Mouse (Mus musculus): ENCODE measurements around the gene Rap1gap. TPM values are rescaled to one million over a fixed set of nuclear protein-coding genes. Genes with fewer than 3 reads are reported as not detected.

Rap1gap gene
- polyA plus RNA-seq, 3 experiments from 2014 or later = 0.45 to 2.3 (median 1.9) TPM

DNA sequence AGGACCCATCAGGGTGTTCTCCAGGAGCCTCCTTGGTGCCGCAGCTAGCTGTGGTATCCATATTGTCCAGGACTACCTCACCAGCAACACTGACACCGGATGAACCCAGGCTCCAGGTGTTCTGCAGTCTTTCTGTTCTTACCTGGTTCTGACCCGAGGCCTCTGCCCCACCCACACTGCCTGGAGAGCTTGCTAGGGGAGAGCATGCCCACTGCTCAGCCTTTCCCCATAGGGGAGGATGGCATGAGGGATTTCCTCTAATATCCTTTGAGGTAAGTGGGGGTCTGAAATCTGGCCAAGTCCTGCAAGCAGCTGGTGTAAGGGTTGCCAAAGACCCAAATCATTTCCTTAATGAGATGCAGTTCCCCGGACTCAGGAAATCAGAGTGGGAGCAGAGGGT lies 1.0 kb upstream of the Rap1gap start:
- ATAC-seq = no peak

DNA sequence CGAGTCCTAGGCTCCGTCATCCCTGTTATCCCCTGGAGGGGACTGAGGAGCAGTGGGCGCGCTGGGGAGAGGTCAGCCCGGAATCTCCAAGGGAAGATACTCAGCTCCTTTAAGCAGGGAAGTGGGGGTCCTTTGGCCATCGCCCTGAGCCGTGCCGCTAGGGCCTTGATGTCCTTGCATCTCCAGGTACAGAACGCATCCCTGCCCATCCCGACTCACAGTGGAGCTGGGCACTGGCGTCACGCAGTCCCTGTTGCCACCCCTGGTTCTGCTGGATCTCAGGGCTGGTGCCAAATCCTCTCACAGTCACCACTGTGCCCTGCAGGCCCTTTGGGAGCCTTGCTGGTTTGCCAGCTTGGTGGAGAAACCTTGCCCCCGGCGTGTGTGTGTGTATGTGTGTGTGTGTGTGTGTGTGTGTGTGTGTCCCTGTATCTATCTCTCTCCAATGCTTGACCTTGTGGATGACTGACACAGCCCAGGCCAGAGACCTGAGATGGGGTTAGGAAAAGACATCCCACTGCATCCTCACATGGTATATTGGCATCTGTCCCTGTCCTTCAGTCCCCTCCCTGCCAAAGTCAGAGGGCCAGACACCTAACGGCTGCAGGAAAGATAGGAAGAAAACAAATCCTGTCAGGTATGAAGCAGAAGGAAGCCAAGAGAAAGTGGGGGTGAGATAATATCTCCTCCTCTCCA lies 602 bp downstream of the Rap1gap start:
- ATAC-seq = no peak

DNA sequence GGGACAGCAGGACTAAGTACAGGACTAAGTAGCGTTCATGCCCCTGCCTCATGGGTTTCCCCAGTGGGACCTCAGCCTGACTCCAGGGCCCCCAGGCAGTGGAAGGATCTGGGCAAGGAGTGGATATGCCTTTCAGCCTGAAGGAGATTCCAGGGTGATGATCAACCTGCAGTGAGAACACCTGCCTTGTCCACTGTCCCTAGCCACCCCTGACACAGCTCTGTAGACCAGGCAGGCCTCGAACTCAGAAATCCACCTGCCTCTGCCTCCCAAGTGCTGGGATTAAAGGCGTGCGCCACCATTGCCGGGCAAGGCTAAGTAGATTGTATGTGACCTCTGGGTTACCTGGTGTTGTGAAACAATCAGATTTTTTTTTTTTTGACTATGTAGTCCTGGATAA lies 1.3 kb downstream of the Rap1gap start:
- ATAC-seq = no peak

DNA sequence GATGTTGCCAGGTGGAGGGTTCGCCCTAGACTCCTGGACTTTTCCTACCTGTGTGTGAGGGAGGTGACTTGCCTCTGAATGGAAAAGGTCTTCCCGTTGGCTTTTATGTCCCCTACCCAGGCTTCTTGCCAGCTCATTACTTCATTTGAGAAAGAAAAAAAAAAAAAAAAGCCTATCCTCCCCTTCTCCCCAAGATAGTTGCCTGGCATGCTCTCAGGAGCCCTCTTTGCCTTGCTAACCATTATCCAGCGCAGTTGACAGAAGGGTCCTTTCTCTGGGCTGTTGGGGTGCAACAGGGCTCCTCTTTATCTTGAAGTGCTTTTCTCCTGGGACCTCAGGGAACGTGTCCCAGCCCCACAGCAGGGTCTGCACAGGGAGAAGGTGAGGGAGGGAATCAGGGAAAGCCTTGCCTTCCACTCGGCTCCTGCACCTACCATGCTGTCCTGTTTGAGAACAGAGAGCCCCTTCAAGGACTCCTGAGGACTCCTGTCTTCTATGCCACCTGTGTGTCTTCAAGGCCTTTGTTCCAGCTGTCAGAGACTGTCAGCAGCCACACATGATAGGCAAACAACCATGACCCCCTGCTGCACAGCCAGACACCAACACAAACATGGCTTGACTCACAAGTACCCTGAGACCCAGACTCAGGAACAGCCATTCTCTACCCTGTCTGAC lies 1.9 kb downstream of the Rap1gap start:
- no peak for ATAC-seq

DNA sequence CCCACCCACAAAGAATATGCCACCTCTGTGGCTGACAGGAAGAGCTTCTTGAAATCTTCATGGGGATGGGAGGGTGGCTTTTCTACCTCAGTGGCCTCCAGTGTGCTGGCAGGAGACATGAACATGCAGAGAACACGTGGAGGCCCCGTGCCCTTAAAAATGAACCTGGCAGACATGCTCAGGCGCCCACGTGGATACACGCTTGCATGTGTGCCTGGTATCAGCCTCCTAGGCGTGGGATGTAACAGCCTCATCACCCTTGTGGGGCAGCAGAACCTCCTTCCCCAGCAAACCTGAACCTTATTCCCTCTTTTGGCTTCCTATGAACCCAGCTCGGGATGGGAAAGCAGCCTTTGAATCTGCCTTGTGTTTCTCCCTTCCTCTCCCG lies 2.4 kb downstream of the Rap1gap start:
- ATAC-seq = no peak

DNA sequence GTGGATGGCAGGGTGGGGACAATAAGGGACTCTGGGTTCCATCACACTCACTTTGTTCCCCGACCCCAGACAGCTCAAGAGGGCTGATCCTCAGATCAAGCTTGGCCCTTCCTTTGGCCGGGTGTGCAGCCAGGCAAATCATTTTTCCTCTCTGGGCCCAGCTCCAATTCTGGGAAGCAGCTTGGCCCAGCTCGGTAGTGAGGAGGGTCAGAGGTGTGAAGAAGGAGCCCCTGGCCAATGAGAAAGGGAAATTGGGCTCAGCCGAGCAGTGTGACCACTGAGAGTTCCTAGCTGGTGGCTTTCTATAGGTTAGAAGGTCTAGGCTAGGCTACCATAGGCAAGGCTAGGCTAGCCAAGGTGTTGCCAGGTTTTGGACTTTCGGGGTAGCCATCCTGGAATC lies 3.2 kb downstream of the Rap1gap start:
- no peak for ATAC-seq

DNA sequence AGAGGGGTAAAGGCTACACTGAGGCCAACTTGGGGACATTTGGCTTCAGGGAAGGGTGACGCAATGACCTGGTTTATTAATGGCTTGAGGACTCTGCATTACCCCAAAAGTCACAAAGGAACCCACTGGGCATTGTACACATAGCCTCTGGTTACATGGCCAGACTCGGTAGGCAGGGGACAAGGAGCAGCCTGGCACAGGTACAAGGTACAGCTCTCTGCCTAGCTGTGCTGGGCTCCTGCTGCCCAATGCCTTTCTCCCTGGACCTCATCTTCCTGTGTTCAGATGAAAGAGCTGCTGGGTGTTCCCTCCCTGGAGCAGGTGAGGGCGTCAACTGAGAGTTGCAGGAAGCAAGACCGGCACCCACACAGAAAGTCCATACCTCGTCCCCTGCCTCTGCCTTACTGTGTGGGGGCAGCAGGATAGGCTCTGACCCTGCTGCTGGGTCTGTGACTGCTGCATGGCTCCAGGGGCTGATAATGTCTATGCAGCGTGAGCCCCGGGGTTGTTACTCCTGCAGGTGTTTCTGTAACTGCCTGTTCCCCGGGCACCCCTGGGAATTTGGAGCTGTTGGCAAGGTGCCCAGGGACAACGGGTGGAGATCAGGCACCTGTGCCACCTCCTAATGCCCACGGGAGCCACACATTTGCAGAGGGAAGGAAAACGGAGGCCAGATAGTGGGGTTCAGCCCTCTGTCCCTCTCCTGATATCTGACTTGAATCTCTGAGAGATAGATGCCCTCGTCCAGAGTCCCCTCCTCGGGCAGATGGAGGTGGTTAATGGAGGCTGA lies 7.4 kb downstream of the Rap1gap start:
- no peak for ATAC-seq

DNA sequence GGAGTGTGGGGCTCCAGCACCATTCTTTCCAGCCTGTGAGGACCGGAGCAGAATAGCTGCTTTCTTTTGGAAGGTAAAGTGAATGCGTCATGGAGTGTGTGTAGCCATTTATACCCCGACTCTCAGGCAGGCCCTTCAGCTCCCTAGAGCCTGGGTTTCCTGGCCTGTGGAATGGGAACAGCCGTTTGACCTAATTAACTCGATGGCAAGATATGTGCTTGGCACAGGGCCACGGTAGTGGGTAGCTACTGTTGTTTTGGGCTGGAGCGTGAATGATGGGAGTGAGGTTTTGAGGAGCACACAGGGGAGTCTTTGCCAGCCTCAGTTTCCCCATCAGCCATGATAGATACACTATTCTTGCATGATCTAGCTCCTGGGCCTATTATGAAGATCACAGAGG lies 11.0 kb downstream of the Rap1gap start:
- ATAC-seq = no peak

DNA sequence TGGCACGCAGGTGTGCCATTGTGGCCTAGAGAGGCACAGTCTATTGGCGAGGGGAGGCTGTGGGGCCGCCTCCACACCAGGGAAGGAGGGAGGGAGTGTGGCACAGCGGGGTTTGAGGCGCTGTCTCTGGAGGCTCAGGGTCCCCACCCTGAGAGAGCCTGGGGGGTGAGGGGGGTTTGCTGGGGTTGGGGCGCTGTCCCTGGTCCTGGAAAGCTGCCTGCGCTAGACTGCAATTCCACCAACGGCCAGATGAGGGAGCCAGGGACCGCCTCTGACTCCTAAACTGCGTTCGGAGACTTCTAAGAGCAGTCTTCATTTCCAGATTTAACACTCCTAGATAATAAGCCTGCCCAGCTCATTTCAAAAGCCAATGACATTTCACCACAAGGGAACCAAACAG lies 11.5 kb downstream of the Rap1gap start:
- ATAC-seq = peak; percentile 21

DNA sequence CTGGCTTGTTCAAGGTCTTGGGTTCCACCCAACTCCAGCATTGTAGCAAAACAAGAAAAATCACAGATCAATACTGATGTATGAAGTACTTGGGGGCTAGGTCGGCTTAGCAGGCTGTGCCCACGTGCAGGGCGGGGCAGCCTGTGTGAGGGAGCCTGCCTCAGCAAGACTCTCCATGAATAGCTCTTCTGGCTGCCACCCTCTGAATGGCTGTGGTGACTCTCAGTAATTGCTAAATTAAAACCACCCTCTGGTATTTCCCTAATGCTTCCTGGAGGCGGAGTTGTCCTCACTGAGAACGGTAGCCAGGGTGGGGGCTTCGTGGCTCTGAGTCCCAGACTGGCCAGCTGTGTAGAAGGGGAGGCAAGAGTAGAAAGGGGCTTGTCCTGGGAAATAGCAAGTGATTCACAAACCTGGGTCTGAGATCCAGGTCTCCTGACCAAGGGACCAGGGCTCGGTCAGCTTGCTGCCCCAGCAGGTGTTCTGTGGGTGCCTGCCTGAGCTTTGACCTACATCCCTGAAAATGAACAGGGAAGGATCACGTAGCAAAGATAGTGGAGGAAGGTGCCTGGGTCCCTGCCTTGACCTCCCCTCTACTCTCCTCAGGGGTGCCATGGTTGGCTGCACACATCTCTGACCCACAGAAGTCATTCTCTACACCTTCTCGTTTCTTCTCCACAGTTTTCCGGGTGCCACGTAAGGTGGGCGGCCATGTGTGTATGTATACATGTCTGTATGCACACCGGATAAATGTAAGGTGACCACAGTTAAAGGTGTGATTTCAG lies 12.4 kb downstream of the Rap1gap start:
- no peak for ATAC-seq

DNA sequence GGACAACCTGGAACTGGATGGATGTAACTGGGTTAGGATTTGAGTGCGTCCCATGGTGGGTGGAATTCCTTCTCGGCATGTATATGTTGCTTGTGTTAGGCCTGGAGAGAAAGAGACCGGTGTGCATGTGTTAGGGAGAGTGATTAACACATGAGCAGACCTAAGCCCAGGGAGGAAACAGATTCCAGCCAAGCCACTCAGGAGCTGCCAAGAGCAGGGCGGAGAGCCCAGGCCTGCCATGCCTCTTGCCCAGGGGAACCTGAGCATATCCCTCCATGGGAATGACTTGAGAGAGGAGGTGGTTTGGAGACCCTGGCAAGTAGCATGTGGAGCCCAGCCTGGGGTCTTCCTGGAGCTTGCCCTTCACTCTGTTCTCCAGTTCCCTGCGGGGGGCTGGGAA lies 13.4 kb downstream of the Rap1gap start:
- ATAC-seq = no peak

DNA sequence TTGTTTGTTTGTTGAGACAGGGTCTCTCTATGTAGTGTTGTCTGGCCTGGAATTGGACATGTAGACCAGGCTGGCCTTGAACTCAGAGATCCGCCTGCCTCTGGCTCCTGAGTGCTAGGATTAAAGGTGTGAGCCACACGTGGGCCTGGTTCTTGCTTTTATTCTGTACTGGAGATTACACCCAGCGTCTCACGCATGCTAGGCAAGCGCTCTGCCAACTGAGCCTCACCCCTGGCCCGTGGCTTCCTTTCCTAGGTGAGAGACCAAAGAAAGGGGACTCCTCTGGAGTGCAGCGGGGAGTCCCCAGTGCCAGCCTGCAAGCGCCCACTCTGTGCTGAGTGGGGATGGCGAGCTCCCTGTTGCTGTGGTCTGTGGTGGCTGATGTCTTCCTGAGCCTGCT lies 14.0 kb downstream of the Rap1gap start:
- ATAC-seq = no peak

DNA sequence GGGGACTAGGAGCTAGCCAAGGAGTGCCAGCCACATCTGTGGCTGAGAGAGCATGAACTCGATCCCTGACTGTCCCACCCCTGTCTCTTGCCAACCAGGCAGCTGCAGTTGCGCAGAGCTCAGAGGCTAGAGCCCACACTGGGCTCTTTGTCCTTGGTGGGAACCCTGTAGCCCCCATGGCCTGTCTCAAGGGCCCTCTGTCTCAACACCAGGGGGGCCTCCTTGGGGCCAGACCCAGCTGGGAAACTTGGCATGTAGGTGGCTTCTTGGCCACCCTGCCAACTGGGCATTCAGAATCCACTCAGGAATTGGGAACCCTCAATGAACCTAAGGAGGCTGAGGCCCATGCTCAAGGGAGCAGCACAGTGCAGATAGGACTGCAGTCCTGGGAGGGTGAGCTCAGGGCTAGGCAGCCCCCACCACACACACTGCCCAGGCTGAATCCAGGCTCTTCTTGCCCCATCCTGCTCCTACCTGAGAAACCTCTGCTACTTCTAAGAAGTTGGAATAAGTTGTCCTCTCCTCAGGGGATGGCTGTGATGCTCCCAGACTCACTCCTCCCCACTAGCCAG lies 15.5 kb downstream of the Rap1gap start:
- ATAC-seq = no peak

DNA sequence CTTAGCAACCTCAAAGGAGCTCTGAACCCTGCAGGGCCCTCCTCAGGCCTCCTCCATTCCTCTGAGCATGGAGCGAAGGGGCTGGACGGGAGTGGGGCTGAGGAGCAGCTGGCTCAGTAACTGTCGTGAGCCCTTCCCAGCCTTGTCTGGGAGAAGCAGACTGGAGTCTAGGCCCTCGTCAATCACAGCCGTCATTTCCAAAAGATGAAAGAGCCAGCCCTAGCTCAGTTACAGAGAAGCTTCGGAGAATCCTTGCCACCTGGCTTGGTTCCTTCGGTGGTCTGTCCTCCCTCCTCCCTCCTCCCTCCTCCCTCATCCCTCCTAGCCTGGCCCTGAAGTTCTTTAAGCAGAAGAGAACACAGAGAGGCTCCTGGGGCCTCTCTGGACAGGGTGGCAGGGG lies 16.2 kb downstream of the Rap1gap start:
- ATAC-seq = no peak

DNA sequence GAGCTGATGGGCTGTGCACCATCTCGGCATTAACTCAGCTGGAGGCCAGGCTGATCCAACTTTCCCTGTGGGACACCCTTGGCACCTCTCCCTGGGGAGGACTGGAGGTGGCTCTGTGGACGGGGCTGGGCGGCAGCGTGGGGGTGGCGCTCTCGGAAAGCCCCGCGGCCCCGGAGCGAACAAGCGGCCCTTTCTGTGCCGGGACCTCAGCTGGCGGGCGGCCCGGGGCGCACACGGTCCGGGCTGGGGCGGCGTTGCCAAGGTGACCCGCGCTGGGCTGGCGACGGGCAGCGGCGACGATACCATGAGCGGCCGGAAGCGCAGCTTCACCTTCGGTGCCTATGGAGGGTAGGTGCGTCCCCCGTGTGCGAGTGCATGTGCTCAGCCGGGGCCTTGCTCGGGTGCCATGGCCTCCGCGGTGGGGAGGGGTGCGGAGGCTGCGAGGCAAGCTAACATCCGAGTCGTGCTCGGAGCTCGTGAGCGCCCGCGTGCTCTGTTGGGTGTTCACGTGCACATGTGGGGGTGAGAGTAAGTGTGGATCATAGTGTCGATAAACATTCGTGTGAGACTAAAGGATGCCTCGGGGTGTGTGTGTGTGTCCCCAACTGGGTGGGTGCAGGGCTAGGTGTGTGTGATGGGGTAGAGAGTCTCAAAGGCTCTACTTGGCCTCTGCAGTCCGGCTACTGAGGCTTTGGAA lies 17.0 kb downstream of the Rap1gap start:
- ATAC-seq = no peak

DNA sequence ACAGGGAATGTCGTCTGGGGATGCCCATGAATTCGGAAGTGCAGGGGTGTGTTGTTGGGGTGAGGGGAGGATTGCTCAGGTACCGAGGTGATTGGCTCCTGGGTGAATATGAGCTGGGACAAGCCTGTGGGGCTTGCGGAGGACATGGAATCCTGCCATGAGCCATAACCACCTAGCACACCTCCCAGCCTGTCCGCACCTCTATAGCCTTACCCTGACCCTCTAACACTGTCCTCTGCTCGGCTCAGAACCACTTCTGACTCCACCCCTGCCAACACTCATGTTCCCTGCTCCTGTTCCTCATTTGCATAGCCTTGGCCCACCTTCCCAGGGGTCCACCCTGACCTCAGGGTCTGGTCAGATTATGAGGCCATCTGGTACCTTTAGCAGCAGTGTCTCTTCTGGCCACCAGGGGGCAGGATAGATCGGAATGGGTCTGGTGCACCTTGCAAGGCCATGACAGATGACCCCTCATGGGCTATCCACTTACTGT lies 18.5 kb downstream of the Rap1gap start:
- ATAC-seq = no peak

DNA sequence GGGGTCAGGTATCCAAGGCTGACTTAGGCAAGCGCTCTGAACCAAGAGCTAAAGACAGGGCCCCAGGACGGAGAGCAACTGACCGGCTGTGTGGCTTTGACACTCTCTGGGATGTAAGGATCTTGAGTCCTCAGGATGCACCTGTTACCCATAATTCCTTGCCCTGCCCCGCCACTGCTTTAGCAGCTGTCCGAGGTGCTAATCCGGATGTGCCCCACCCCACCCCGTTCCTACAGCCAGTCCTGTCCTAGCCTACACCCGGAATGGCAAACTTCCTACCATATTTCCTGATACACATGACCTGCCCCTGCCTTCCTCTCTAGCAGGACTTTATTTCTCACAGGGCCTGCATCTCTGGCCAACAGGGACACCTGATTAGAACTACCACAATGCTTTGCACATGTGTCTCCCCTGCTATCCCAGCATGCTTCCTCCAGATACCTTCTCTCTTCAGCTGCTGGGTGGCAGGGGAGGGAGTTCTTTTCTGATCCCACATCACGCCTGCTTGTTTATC lies 20.4 kb downstream of the Rap1gap start:
- no peak for ATAC-seq

DNA sequence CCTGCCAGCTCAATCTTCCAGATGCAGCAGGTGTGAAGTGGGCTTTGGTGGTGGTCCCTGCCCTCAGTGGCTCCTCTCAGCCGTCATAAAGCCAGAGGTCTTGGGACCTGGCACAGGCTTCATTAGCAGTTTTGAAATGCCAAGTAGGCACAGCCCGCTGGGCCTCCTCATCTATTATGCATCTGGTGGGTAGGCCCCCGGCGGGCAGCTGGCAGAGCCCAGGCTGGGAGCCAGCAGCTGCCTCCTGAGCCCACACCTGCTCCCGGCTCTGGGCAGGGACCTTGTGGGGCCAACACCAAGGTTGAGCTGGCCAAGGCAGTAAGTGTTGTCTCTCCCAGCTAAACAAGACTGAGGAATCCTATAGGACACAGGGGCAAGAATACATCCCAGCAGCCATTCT lies 21.8 kb downstream of the Rap1gap start:
- no peak for ATAC-seq

DNA sequence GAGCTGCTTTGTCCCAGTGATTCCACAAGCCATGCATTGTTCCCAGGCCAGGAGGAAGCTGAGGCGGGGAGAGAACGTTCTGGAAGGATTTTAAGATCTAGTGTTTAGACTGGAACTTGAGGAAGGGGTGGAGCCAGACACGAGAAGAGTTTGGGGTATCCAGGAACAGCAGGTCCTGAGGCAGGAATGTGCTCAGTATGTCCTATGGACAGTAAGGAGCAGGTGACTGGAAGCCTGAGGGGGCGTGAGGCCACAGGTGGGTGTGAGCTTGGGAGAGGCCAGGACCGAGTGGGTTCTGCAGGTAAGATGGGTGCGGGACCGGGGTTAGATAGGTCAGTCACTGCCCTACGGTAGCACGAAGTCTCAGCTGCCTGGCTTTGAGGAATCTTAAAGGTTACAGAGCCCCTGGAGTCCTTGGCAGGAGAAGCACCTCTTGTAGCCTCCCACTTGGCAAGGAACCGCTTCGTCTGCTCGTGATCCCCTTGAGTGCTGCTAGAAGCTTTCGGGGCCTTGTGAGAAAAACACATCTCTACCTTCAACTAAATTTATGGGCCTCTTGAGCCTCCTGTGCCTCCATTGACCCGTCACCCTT lies 22.8 kb downstream of the Rap1gap start:
- ATAC-seq = no peak

DNA sequence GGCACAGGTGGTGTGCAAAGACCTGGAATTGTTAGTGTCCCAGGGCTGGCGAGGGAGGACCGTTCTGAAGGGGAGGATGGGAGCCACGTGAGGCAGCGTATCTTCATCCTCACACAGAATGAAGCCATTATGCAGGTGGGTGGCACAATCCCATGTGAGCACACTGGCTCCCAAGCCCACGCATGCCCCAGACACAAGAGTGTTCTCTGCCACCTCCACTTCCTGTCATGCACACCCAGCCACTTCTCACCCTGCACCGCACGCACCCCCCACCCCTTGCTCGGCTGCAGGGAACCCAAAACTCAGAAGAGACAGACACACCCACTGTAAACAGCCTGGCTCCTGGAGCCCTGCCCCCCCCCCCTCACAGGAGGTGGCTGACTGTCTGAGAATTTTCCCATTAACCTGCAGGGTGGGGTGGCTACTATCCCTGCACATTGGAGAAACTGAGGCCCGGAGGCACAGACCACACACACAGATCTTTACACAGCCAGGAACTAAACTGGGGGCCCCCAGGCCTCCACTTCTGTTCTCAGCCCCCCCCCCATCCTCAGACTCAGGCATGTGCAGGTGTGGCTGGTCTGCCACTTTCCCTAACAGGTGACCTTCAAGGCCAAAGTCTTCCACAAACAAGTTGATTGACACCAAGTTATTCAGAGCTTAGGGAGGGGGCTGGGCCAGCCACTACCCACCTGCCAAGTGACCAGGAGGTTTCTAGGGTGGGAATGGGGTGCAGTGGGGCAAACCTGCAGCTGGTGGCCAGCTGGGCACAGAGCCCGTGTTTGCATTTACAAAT lies 27.8 kb downstream of the Rap1gap start:
- no peak for ATAC-seq

All from inflammation-experienced regulatory T-cells, adult 6 months (primary cell).